Mouse (Mus musculus) frontal cortex, postnatal 14 days (tissue): ENCODE results near the gene Il12rb1.

ENCODE experiments used
- DNase-seq, 2 experiments: peaks; one replicate each; pipeline ENCODE4 v3.0.0; 2022; ENCODE audit warnings: low spot score in 2 of 2

Il12rb1 gene

DNA sequence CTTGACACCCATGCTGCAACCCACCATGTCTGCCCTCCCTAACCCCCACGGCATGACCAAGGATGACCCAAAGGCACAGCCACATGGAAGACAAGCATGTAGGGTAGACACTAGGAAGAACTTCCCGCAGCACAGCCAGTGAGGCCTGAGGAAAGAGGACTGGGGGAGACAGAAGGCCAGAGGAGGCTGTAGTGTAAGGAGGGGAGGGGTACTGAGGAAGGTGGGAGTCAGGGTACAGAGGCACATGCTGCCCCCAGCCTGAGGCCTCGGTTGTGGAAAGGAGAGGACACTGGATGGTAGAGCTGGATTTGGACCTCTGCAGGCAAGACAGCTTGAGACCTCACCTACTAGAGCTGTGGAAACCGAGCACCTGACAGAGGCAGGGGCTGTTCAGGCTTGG, 42.7 kb downstream of the Il12rb1 start:
- DNase-seq, result no peak

DNA sequence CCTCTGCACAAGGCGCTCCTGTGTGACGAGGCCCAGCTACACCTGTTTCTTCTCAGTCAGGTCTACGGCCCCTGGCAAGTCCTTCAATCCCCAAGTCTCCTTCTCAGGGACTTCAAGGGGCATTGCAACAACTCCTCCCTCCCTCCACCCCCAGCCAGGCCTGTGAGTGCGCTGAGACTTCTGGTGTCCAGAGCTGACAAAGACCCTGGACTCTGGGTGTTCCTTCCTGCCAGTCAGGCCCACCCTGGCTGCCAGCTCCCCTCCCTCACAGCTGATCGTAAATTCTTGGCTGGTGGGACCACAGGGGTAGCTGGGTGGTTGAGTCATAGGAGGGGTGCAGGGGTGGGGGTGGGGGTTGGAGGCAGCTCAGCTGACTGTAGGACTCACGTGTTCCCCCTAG, 43.6 kb downstream of the Il12rb1 start:
- no peak for DNase-seq

DNA sequence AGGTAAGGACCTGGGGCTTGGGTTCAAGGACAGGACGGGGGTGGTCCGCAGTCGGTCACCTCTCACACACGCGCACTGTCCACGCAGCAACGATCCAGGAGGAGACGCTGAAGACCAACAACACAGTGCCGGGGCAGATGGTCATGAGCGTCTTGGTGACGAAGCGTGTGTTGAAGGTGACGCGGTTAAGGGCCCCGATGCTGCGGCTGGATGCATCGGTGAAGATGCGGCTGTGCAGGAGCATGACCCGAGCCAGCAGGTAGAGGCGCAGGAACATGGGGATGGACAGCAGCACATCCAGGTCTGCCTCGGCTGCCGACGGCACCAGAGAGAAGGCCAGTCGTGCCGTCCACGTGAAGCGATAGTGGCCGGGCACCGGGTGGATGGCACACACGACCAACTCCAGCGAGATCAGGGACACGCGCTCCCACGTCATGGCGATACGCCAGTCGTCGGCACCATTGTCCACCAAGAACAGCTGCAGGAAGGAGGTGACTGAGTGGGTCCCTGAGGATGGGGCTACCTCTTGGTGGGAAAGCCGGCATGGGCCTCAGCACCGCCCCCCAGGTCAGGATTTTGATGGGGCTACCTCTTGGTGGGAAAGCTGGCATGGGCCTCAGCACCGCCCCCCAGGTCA, 44.5 kb downstream of the Il12rb1 start:
- DNase-seq, result no peak

DNA sequence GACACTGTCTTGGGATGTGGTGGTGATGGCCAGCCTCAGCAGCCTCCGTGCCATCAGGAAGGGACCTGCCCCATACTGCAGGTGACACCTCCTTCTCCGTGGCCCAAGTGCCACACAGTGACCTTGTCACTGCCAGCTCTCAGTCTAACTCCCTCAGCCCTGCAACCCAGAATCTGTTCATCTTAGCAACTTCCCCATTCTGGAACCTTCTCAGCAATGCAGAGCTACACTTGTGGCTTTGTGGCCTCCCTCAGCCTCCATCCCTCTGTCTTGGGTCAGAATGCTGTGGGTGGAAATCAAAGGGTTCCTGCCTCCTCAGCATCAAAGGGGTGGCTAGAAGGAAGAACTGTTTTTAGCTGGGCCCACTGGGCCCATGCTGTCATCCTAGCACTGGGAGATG, 45.6 kb downstream of the Il12rb1 start:
- no peak for DNase-seq

- no peak for DNase-seq
These were observed 47.8 kb downstream of the Il12rb1 start for GRCm38 (mm10) chr8:70856028-70856427.

- DNase-seq, result peak in 1 of 2 experiments; percentile 64
These were observed 48.4 kb downstream of the Il12rb1 start for GRCm38 (mm10) chr8:70856541-70857197.

- DNase-seq, result no peak
These were observed 49.3 kb downstream of the Il12rb1 start for GRCm38 (mm10) chr8:70857516-70857915.

DNA sequence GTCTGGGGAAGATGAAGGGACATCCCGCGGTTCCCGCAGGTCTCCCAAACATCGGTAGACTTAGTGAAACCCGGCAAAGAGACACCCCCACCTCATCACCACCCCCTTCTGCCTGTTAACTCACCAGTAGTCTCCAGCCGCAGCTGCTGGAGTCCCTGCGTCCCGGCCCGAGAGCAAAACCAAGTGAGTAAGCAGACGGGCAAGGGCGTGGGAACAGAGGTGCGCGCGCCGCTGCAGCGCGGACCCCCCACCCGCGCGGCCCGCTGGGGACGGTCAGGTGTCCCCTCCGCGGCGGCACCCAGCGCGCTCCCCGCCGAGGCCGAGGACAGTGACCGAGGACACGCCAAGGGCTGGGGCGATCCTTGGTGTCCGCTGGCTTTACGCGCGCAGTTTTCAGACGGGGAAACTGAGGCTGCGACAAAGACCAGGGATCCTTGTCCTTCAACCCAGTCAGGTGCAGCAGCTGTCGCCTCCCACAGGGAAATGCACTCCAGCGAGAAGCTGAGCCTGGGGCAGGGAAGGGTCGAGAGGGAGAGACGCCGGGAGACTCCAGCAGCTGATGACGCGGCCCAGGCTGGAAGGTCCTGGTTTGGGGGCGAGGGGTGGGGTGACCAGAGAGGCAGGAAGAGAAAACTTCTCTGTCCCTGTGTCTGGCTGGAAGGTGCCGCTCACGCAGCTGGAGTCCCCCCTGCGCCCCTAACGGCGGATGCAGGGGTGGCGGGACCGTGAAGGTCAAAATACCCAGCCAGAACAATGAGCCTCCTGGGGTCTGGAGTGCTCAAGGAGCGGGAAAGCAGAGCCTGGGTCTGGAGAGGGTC, 54.8 kb downstream of the Il12rb1 start, which contains the start of gene Kcnn1:
Gene Kcnn1, minus strand, starts transcription at position 435 of the 818 bp plus-strand sequence.
- DNase-seq, result no peak

DNA sequence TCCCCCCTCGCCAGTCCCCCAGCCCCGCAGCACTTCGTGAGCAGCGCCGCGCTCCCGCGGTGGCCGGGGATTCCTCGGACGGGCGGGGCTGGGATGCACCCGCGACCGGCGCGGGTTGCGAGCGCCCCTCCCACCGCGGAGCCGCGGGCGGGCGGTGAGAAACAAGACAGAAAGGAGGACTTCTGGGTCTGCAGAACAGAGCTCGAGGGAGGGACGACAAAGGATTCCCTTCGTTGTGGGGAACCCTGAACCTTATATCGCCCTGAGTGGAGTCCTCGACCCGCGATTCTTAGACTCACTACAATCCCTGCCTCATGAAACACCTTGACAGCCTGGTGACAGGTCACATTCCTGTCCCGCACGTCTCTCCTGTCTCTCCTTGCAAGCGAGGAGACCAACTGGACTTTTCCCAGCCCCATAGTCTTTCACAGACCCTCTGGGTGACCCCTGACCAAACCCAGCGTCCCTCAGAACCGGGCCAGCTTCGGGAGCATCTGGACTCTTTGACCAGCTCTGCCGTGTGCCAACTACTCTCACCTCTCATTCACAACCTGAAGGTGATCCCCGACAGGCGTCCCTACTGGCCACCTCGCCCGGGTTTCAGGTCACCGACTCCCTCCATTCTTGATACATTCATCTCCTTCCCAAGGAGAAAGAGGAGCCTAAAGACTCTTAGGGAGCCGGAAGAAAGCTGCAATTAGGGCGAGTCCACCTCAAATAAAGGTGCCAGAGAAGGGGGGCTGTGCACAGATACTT, 55.9 kb downstream of the Il12rb1 start:
- no peak for DNase-seq

GRCm38 (mm10) chr8:70864712-70865221, 56.5 kb downstream of the Il12rb1 start:
- no peak for DNase-seq

DNA sequence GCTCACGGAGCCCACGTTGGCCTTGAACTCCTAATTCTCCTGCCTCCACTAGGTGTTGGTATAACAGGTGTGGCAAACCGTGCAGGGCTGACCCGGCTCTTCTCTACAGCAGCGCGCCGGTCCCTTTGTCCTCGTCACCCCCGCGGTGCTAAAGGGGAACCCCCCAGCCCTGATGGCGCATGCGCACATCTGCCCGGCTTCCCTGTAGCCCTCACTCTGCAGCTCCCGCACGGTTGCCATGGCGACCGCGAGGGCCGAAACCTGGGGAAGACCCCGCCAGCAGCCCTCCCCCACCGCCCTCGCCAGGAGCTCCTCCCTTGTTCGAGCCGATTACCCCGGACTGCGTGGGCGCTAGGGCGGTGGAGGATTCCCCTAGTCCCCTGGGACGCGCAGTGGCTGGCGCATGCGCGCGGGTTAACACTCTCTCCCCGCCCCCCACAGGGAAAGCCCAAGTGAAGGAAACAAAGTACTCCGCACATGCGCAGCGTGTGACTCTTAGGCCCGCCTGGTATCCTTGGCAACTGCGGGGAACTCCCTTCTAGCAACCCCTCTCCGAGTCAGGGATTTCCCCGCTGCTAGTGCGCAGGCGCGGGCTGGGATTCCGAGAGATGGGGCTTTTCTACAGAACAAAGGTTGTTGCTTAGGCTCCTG, 57.2 kb downstream of the Il12rb1 start:
- DNase-seq, result peak; percentile 99

DNA sequence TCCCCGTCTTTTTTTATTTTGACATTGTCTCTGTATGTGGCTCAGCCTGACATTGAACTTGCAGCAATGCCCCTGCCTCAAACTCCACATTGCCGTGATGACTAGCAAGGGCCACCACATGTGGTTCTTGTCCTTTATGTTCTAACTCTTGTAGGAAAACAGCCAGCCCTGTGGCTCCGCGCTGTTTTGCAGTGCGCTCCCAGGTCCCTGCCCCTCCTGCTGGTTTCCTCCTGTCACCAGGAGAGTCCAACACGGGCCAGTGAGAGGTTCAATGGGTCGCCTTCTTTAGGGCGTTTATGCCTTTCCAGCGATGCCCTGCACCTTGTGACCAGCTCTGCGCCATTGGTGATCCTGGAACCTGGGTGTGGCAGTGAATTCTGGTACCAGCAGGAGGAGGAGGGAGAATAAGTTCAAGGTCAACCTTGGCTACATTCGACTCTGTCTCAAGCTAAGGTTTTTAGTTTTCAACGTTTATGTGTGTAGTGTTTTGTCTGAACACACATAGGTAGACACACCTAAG, 57.8 kb downstream of the Il12rb1 start:
- no peak for DNase-seq

GRCm38 (mm10) chr8:70866566-70866965, 58.3 kb downstream of the Il12rb1 start:
- no peak for DNase-seq

- no peak for DNase-seq
These were observed 60.4 kb downstream of the Il12rb1 start for GRCm38 (mm10) chr8:70868559-70869198.

- no peak for DNase-seq
These were observed 60.9 kb downstream of the Il12rb1 start for GRCm38 (mm10) chr8:70869199-70869571.

- peak; percentile 66 to 71 for DNase-seq
These were observed 61.4 kb downstream of the Il12rb1 start for GRCm38 (mm10) chr8:70869601-70870041.
